Mouse (Mus musculus): ENCODE results near the gene Otulin. TPM values are rescaled to one million over a fixed set of nuclear protein-coding genes. Genes with fewer than 3 reads are reported as not detected.

Otulin gene
- 10 to 100 TPM; 37.2 to 42.8 (median 40.0) TPM for total RNA-seq (2022)

- DNase-seq: peak; percentile 97
Measured at GRCm38 (mm10) chr15:27630601-27631383, at the start of gene Otulin. Gene Otulin (minus strand): TSS chr15:27630693.

GRCm38 (mm10) chr15:27678511-27678910 is 48.0 kb upstream of the Otulin start:
- DNase-seq: no peak

GRCm38 (mm10) chr15:27677801-27678200 is 47.3 kb upstream of the Otulin start:
- no peak for DNase-seq

GRCm38 (mm10) chr15:27676211-27676610 is 45.7 kb upstream of the Otulin start:
- DNase-seq: no peak

GRCm38 (mm10) chr15:27675122-27675521 is 44.6 kb upstream of the Otulin start:
- no peak for DNase-seq

- no peak for DNase-seq
Measured at GRCm38 (mm10) chr15:27674041-27674440, 43.5 kb upstream of the Otulin start.

- DNase-seq: no peak
Measured at GRCm38 (mm10) chr15:27673151-27673550, 42.7 kb upstream of the Otulin start.

GRCm38 (mm10) chr15:27672259-27672658 is 41.8 kb upstream of the Otulin start:
- DNase-seq: no peak

- no peak for DNase-seq
Measured at GRCm38 (mm10) chr15:27671612-27672245, 41.2 kb upstream of the Otulin start.

GRCm38 (mm10) chr15:27670708-27671107 is 40.2 kb upstream of the Otulin start:
- no peak for DNase-seq

- DNase-seq: no peak
Measured at GRCm38 (mm10) chr15:27669931-27670411, 39.5 kb upstream of the Otulin start.

- DNase-seq: no peak
Measured at GRCm38 (mm10) chr15:27669276-27669675, 38.8 kb upstream of the Otulin start.

- no peak for DNase-seq
Measured at GRCm38 (mm10) chr15:27668557-27668956, 38.1 kb upstream of the Otulin start.

GRCm38 (mm10) chr15:27668001-27668461 is 37.5 kb upstream of the Otulin start:
- no peak for DNase-seq

GRCm38 (mm10) chr15:27666911-27667539 is 36.5 kb upstream of the Otulin start:
- DNase-seq: no peak

GRCm38 (mm10) chr15:27665392-27665911 is 35.0 kb upstream of the Otulin start:
- DNase-seq: no peak

- no peak for DNase-seq
Measured at GRCm38 (mm10) chr15:27664126-27664525, 33.6 kb upstream of the Otulin start.

- DNase-seq: no peak
Measured at GRCm38 (mm10) chr15:27662699-27663098, 32.2 kb upstream of the Otulin start.

GRCm38 (mm10) chr15:27661696-27662095 is 31.2 kb upstream of the Otulin start:
- DNase-seq: no peak

GRCm38 (mm10) chr15:27659592-27660244 is 29.2 kb upstream of the Otulin start:
- peak; percentile 69 for DNase-seq

- no peak for DNase-seq
Measured at GRCm38 (mm10) chr15:27659143-27659542, 28.6 kb upstream of the Otulin start.

- DNase-seq: no peak
Measured at GRCm38 (mm10) chr15:27658356-27658755, 27.9 kb upstream of the Otulin start.
